Mouse (Mus musculus) C2C12 (cell line): ENCODE results near the gene Tas2r134. TPM values are rescaled to one million over a fixed set of nuclear protein-coding genes. Genes with fewer than 3 reads are reported as not detected.

Experiments used
- H3K27me3 ChIP-seq: one replicate; pipeline ENCODE4 v1.6.1; 2011; ENCODE audit not compliant: control insufficient read depth, insufficient read depth, insufficient read length
- H3K36me3 ChIP-seq: one replicate; pipeline ENCODE4 v1.6.1; 2011; ENCODE audit not compliant: control insufficient read depth, insufficient read depth
- H3K4me3 ChIP-seq: one replicate; pipeline ENCODE4 v1.5.1; 2011; ENCODE audit warnings: mild to moderate bottlenecking, control low read depth; ENCODE audit not compliant: poor library complexity, insufficient read depth, severe bottlenecking
- H3K79me2 ChIP-seq: one replicate; pipeline ENCODE4 v1.6.1; 2011; ENCODE audit not compliant: control insufficient read depth, insufficient read depth
- H3K79me3 ChIP-seq: one replicate; pipeline ENCODE4 v1.6.1; 2011; ENCODE audit warnings: low read depth, control low read depth
- H3ac ChIP-seq: one replicate; pipeline ENCODE3; 2011; ENCODE audit warnings: low read depth; ENCODE audit not compliant: control insufficient read depth, insufficient read length
- CEBPB ChIP-seq: IDR thresholded peaks from one replicate; pipeline ENCODE4 v1.6.1; 2011; ENCODE audit warnings: low read depth, mild to moderate bottlenecking, control low read depth, moderate library complexity
- CTCF ChIP-seq: IDR thresholded peaks from one replicate; pipeline ENCODE4 v1.5.1; 2011; ENCODE audit not compliant: control insufficient read depth, insufficient read depth, insufficient read length
- FOSL1 ChIP-seq: IDR thresholded peaks from one replicate; pipeline ENCODE4 v1.8.0; 2011; ENCODE audit warnings: mild to moderate bottlenecking, low read length; ENCODE audit not compliant: poor library complexity, insufficient read depth, severe bottlenecking
- MAX ChIP-seq: IDR thresholded peaks from one replicate; pipeline ENCODE4 v1.6.1; 2011; ENCODE audit warnings: mild to moderate bottlenecking, control low read depth
- MYOD1 ChIP-seq: IDR thresholded peaks from one replicate; pipeline ENCODE4 v1.6.1; 2011; ENCODE audit warnings: low read depth; ENCODE audit not compliant: control insufficient read depth, insufficient read length
- MYOG ChIP-seq: IDR thresholded peaks from one replicate; pipeline ENCODE4 v1.6.1; 2011; ENCODE audit not compliant: control insufficient read depth, insufficient read length; ENCODE audit errors: extremely low read depth
- USF1 ChIP-seq: IDR thresholded peaks from one replicate; pipeline ENCODE4 v1.6.1; 2011; ENCODE audit warnings: low read depth, mild to moderate bottlenecking, control low read depth, moderate library complexity
- long read RNA-seq, 2 experiments: library from polyadenylated mRNA; unstranded; transcript quantifications; one replicate each; pipeline ENCODE4 v2.0.0; 2019 to 2020
- polyA plus RNA-seq: library from polyadenylated mRNA; unstranded; fragments of >200 nt; fragmentation: generic; extraction: Trizol; gene quantifications from one replicate; pipeline ENCODE4 v1.2.1, GENCODE M21; 2012; ENCODE audit warnings: missing spikeins

The Tas2r134 gene
- polyA plus RNA-seq, result not detected
- long read RNA-seq, experiment 1, result 0 reads
- long read RNA-seq, experiment 2, result 0 reads

DNA sequence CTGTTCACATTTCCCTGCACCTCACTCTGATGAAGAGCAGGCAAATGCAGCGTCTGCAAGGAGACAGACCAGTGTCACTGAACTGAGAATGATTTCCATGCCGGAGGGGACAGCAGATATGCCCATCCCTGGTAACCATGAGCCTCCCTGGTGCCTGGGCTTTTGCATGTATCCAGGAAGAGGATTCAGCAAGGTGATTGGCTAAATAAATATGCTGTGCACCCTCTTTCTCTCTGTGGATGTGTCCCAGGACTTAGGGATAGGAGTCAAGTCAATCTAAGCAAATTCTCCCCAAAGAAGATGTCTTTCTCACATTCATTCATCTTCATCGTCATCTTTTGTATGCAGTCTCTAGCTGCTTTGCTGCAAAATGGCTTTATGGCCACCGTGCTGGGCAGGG, at the start of gene Tas2r134:
Gene Tas2r134, plus strand, starts transcription at position 301 of the 400 bp plus-strand sequence.
- Histone ChIP-seq H3K4me3 (no peak within 1 kb of the TSS), H3ac (no peak within 1 kb of the TSS), H3K79me2 (no peaks in the 10 kb centered on the region), H3K27me3 (no peaks in the 10 kb centered on the region), H3K36me3 (no peaks in the 10 kb centered on the region), H3K79me3 (no peaks in the 10 kb centered on the region)
- TF ChIP-seq MYOD1 (no peak), MAX (no peak), USF1 (no peak), FOSL1 (no peak), CTCF (no peak), CEBPB (no peak), MYOG (no peak)

DNA sequence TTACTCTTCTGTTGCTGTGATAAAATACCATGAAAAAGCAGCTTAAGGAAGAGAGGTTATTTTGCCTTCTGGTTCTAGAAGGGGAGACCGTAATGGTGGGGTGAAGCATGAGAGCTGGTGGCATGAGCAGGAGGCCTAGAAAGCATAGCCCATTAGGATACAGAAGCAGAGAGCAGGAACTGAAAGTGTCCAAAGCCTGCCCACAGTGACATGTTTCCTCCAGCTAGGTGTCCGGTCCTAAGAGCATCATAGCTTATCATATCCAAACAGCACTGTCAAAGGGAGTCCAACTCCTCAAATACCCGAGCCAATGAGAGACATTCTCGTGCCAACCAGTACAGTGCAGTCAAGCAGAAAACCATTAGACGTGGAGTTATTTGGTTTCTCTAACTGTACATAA, 47.5 kb upstream of the Tas2r134 start:
- no peak for TF ChIP-seq CTCF
- no peak for TF ChIP-seq FOSL1
- TF ChIP-seq MYOD1, result no peak
- TF ChIP-seq USF1, result no peak
- no peak for TF ChIP-seq CEBPB
- TF ChIP-seq MAX, result no peak
- no peak for TF ChIP-seq MYOG

DNA sequence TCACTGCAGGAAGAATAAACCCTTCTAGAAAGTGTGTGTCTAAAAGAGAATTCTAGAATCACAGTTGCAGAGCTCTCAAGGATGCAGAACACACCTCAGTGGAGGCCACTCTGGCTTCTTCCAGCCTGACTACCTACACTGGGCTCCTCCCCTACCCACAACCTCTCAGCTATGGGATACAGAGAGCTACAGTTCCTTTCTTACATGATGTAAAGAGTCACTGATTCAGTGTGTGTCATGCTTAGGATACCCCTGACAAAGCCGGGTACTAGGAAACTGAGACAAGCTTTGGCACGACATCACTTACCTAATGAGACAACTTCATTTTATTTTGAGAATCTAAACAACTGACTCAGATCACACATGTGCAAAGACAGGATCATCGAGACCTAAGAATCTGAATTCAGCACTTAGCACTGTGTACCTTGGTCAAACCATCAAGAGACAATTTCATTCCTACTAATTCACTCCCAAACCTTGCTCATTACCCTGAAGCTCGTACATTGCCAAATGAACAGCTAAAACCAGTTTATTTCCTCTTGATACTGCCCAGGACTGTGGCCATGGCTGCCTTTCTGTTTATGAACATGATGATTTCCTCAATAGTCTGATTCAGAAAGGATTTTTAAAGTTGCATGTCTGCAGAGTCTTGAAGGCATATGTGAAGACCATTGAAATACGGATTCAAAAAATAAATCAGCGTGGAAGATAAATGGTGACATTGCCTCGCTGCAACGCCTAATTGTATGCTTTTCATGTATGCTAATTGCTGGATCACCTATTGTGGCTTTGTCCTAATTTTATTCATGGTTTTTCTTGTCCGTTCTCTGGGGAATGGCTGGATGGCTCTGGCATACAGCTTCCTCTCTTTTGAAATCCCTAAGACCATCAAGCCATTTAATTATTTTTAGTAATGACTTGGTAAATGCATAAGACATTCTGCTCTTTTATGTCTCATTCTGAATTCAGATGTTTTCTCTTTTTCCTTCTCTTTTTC, 43.0 kb upstream of the Tas2r134 start:
- TF ChIP-seq MAX, result no peak
- TF ChIP-seq MYOG, result no peak
- no peak for TF ChIP-seq MYOD1
- TF ChIP-seq CTCF, result no peak
- no peak for TF ChIP-seq CEBPB
- TF ChIP-seq FOSL1, result no peak
- no peak for TF ChIP-seq USF1
- H3ac ChIP-seq, result no peak overlapping the region
- no peaks in the 10 kb centered on the region for H3K79me3 ChIP-seq
- H3K4me3 ChIP-seq, result no peak overlapping the region
- H3K79me2 ChIP-seq, result no peaks in the 10 kb centered on the region
- H3K27me3 ChIP-seq, result no peaks in the 10 kb centered on the region
- H3K36me3 ChIP-seq, result no peaks in the 10 kb centered on the region

More for the DNA sequence above, 47.5 kb upstream of the Tas2r134 start:
- no peaks in the 10 kb centered on the region for H3K27me3 ChIP-seq
- H3K4me3 ChIP-seq, result no peak overlapping the region
- no peaks in the 10 kb centered on the region for H3K79me3 ChIP-seq
- no peaks in the 10 kb centered on the region for H3K36me3 ChIP-seq
- no peak overlapping the region for H3ac ChIP-seq
- no peaks in the 10 kb centered on the region for H3K79me2 ChIP-seq

DNA sequence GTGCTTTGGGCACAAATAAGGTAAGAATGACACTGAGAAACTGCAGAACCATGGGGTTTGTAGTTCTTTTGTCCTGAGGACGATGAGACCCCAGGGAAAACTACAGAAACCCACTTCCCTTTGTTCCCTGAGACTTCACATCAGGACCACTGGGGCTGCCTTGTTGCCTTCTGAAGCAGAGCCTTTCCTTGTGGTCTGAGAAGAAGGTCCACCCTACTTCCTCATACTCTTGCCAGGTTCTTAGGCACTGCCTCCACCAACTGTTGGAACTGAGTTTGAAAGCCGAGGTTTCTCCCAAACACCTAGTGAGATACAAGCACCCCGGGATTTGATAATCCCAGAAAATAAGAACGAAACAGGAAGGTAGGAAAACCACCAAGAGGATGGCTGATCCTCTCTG, 39.0 kb upstream of the Tas2r134 start:
- Histone ChIP-seq H3K4me3 (no peak overlapping the region), H3ac (no peak overlapping the region), H3K79me2 (no peaks in the 10 kb centered on the region), H3K36me3 (no peaks in the 10 kb centered on the region), H3K79me3 (no peaks in the 10 kb centered on the region), H3K27me3 (no peaks in the 10 kb centered on the region)
- TF ChIP-seq MYOD1, result no peak
- TF ChIP-seq FOSL1, result no peak
- no peak for TF ChIP-seq MAX
- TF ChIP-seq CEBPB, result no peak
- TF ChIP-seq USF1, result no peak
- no peak for TF ChIP-seq CTCF
- no peak for TF ChIP-seq MYOG

DNA sequence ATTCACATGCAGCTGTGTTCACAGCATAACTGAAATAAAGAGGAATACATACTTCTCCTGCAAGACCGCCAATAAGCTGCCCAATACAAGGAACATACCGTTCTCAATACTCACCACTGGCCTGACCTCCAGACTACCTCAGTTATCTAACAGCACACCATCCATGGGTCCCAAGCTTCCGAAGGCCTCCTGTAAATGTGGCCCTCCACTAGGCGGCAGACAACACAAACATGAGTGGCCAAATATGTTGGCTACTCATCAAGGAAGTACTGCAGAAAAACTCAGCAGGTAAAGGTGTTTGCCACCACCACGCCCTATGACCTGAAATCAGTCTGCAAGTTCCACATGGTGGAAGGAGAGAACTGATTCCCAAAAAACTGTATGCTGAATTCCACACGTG, 38.4 kb upstream of the Tas2r134 start:
- H3ac ChIP-seq, result no peak overlapping the region
- no peaks in the 10 kb centered on the region for H3K79me2 ChIP-seq
- no peaks in the 10 kb centered on the region for H3K27me3 ChIP-seq
- H3K4me3 ChIP-seq, result no peak overlapping the region
- no peaks in the 10 kb centered on the region for H3K36me3 ChIP-seq
- TF ChIP-seq CTCF (no peak), USF1 (no peak), MYOG (no peak), MYOD1 (no peak), FOSL1 (no peak), MAX (no peak), CEBPB (no peak)
- no peaks in the 10 kb centered on the region for H3K79me3 ChIP-seq

DNA sequence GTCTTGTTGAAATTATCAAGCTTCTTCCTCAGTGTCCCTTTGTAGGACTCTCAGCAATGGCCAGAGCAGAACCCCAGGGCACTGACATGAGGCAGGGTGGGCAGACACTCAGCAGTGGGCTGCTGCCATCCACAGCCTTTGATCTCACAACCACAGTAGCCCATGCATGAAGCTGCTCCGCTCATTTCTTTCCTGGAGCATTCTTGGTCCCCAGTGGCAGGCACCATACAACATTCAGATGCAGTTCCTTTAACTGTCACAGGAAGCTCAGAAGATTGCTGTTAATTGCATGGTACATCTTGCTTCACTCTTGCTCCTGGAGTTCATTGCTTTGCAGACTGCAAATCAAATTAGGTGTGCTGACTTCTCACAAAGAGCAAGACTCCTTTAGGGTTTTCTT, 37.7 kb upstream of the Tas2r134 start:
- Histone ChIP-seq H3K79me2 (no peaks in the 10 kb centered on the region), H3K27me3 (no peaks in the 10 kb centered on the region), H3K79me3 (no peaks in the 10 kb centered on the region), H3ac (no peak overlapping the region), H3K36me3 (no peaks in the 10 kb centered on the region), H3K4me3 (no peak overlapping the region)
- no peak for TF ChIP-seq CEBPB
- no peak for TF ChIP-seq USF1
- TF ChIP-seq CTCF, result no peak
- TF ChIP-seq MYOG, result no peak
- TF ChIP-seq FOSL1, result no peak
- no peak for TF ChIP-seq MAX
- no peak for TF ChIP-seq MYOD1
